Mouse (Mus musculus): Measurements from ENCODE around the gene Fhad1.

Fhad1 gene

GRCm38 (mm10) chr4:141932785-141933574 is 81.9 kb downstream of the Fhad1 start:
- no peak for DNase-seq (ENCODE audit: low read depth, low spot score)

GRCm38 (mm10) chr4:141931526-141931925 is 83.4 kb downstream of the Fhad1 start:
- peak; percentile 52 for DNase-seq (ENCODE audit: low read depth, low spot score)

GRCm38 (mm10) chr4:141930001-141930400 is 84.9 kb downstream of the Fhad1 start:
- no peak for DNase-seq (ENCODE audit: low read depth, low spot score)

DNA sequence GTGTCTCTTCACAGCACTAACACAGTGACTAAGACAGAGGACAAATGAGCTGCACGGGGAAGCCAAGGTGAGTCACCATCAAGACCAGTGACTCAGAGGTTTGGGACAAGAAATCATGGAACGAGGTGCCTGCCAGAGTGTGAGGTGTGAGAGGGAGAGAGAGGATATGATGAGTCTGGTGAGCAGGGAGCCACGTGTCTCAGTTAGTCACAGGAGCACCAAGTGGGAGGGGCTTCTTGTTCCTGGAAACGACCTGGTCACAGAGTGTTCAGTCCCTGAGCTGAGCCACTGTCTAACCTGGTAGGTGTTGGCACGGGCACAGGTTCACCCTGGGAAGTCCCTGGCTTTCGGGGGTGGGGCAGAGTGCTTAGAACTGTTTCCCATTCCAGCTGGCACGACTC is 86.0 kb downstream of the Fhad1 start:
- DNase-seq (ENCODE audit: low read depth, low spot score), result no peak

DNA sequence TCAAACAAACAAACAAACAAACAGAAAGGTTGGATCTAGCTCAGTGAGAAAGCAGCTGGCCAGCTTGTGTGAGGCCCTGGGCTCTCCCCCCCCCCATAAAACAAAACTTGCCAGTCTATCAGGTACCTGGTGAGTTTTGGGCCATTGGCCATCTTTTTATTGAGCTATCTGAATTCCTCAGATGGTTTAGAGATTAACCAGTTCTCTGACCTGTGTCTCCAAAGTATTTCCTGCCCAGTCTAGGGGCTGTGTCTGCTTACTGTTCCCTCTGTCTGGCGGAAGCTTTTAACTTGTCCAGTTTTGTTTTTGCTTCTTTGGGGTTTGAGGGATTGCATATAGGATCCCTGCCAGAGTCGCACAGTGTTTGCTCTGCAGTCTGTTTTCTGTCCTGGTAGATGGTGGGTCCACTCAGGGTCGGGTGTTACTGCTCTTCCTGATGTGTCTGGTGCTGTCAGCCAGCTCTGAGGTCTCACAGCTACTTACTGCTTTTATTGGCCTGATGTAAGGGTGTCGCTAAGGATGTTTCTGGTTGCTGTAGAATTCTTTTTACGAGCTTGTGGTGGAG is 89.0 kb downstream of the Fhad1 start:
- no peak for DNase-seq (ENCODE audit: low read depth, low spot score)

GRCm38 (mm10) chr4:141923961-141924360 is 90.9 kb downstream of the Fhad1 start:
- no peak for DNase-seq (ENCODE audit: low read depth, low spot score)

- DNase-seq (ENCODE audit: low read depth, low spot score), result no peak
Measured at GRCm38 (mm10) chr4:141920391-141920790, 94.5 kb downstream of the Fhad1 start.

GRCm38 (mm10) chr4:141917735-141918419 is 97.0 kb downstream of the Fhad1 start:
- no peak for DNase-seq (ENCODE audit: low read depth, low spot score)

GRCm38 (mm10) chr4:141914040-141914439 is 100.8 kb downstream of the Fhad1 start:
- DNase-seq (ENCODE audit: low read depth, low spot score), result no peak

DNA sequence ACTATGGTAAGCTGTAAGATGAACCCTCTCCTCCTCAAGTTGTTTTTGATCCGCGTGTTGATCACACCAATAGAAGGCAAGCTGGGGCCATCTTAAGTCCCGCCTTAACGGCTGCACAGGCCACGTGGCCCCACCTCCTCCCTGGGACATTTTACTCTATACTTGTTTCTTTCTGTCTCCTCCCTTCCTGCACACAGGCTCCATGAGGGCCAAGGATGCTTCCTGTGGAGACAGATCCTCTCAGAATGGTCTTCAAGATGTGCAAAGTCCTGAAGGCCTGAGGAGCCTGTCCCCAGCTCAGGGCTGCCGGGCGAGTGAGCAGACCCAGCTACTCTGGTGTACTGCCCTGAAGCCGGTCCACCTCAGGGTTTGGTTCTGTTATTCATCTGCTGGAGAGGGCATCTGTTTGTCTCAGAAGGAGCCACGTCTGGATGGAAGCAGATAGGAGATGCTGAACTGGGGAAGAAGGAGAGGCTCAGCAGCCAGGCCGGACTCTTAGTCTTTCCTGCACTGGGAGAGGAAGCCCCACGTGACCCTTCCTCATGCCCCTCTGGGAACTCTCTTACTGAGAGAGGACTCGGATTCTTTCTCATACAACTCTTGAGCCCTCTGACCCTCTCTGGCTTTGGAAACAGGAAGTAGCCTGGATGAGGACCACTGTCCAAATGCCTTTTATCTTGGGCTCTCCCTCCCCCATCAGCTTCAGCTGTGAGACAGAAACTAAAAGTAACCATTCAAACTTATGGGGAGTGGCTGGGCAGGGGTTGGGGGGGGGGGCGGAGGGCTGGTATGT is 101.5 kb downstream of the Fhad1 start:
- no peak for DNase-seq (ENCODE audit: low read depth, low spot score)

DNA sequence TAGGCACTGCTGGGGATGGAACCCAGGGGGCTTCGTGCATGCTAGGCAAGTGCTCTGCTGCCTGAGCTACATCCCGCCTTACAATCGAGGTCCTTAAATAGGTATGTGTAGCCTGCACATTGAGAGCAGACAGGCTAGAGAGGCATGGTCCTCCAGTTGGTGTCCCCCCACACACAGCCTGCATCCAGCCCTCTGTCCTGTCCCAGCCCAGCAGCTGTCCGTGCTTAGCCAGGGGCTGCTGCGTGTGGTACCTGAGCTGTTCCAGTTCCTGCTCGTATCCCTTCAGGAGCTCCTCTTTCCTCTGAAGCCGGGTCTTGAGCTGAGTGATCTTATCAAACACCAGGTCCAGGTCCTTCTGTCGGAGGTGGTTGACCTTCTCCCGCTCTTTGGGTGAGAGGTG is 110.2 kb downstream of the Fhad1 start:
- DNase-seq (ENCODE audit: low read depth, low spot score), result no peak

DNA sequence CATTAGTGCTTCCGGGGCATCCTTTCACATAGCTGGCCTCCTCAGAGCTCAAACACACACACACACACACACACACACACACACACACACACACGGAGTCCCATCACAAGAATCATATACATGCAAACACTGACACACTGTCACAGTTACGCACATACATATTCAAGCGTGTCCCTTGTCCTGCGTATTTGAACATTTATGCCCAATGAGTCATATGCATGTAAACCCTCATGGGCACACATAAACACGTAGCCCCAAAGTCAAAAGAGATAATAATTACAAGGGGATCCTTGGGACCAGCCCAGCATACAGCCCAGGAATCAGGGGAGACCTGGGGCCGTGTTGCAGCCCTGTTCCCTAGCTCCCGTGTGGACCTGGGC is 112.4 kb downstream of the Fhad1 start:
- DNase-seq (ENCODE audit: low read depth, low spot score), result no peak

GRCm38 (mm10) chr4:141901711-141902478 is 113.0 kb downstream of the Fhad1 start:
- no peak for DNase-seq (ENCODE audit: low read depth, low spot score)

DNA sequence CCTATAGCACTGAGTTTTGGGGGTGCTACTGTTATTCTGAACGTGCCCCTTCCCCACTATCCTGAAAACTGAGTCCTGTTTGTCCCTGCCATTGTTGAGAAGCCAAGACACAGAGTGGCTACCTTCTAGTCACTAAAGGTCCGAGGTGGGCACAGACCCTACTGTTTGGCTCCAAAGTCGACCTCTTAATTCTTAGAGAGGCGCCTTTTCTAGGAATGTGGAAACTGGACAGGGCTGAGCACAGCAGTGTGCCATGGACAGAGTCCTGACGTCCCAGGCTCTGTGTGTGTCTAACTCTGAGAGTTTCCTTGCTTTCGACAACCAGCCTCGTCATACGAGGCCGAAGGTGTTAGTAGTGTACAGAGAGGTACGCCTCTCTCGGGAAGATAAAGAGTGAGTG is 114.5 kb downstream of the Fhad1 start:
- DNase-seq (ENCODE audit: low read depth, low spot score), result no peak

GRCm38 (mm10) chr4:141899936-141900335 is 114.9 kb downstream of the Fhad1 start:
- DNase-seq (ENCODE audit: low read depth, low spot score), result no peak

GRCm38 (mm10) chr4:141898905-141899304 is 116.0 kb downstream of the Fhad1 start:
- DNase-seq (ENCODE audit: low read depth, low spot score), result no peak

- no peak for DNase-seq (ENCODE audit: low read depth, low spot score)
Measured at GRCm38 (mm10) chr4:141897838-141898237, 117.0 kb downstream of the Fhad1 start.

GRCm38 (mm10) chr4:141897225-141897624 is 117.7 kb downstream of the Fhad1 start:
- no peak for DNase-seq (ENCODE audit: low read depth, low spot score)

DNA sequence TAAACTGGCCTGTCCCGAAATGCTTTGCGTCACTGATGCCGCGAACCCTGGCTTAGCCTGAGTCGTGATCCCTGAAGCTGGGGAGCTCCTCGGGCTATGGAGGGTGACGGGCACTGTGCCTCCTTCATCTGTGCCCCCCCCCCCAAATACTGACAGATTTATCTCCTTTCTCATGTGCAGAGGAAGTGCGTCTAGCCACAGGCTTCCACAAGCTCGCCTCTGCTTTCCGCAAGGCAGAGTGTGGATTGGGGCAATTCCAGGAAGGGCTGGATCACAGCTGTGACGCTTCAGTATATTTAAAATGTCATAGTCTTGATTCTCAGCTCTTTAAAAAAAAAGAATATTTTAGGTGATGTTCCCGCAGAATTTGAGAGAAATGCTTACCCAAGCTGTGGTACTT is 119.1 kb downstream of the Fhad1 start:
- DNase-seq (ENCODE audit: low read depth, low spot score), result no peak

- DNase-seq (ENCODE audit: low read depth, low spot score), result no peak
Measured at GRCm38 (mm10) chr4:141893157-141893784, 121.6 kb downstream of the Fhad1 start.
